Mouse (Mus musculus): Measurements from ENCODE around the gene Unc5a.
A peak's percentile ranks its signal among the peaks of the same experiment; 100 is the strongest.

DNA sequence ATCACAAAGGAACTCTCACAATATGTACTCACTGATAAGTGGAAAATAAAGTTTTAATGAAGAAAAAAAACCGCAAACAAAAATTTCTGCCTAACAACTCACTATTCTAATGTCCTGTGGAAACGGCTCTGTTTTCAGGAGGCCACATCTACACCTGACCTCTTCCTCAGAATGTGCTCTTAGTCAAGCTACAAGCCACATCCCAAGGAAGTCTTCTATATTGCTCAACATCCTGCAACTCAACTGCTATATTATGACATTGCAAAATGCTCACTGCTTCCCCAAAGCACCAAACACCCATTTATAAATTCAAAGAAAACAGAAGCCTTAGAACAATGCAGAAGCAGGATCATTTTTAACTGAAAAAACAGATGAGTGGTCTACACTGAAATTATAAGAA is 90.8 kb downstream of the Unc5a start:
- TF ChIP-seq EP300 (IDR thresholded peaks at IDR 0.05; ENCODE audit: low read depth), result peak; percentile 46; the same call in 1 of the 2 replicates
- TF ChIP-seq CTCF (IDR thresholded peaks at IDR 0.05; ENCODE audit: low read depth), result no peak

Data from liver, postnatal 0 days (tissue).